Mouse (Mus musculus) forebrain, embryonic 15.5 days (tissue): ENCODE measurements around the gene Camk2g. TPM values are rescaled to one million over a fixed set of nuclear protein-coding genes. Genes with fewer than 3 reads are reported as not detected.

Experiments
- ATAC-seq: fragments of 200-750 bp; cut with Nextera tagmentation; replicated peaks from 2 replicates; pipeline ENCODE4 v1.8.0; 2017; ENCODE audit warnings: mild to moderate bottlenecking, moderate TSS enrichment, moderate library complexity
- H3K27ac ChIP-seq: fragments of 300-500 bp; sonication (generic); replicated peaks from 2 replicates; pipeline ENCODE4 v1.5.1; 2015; ENCODE audit warnings: mild to moderate bottlenecking, inconsistent platforms
- H3K27me3 ChIP-seq: fragments of 300-500 bp; sonication (generic); 2 replicates; pipeline ENCODE4 v1.6.1; 2015; ENCODE audit warnings: inconsistent platforms
- H3K36me3 ChIP-seq: fragments of 300-500 bp; sonication (generic); 2 replicates; pipeline ENCODE4 v1.6.1; 2015; ENCODE audit warnings: mild to moderate bottlenecking, inconsistent platforms
- H3K4me1 ChIP-seq: fragments of 300-500 bp; sonication (generic); 2 replicates; pipeline ENCODE4 v1.6.1; 2015; ENCODE audit warnings: inconsistent platforms
- H3K4me2 ChIP-seq: fragments of 300-500 bp; sonication (generic); replicated peaks from 2 replicates; pipeline ENCODE4 v1.6.1; 2015; ENCODE audit warnings: mild to moderate bottlenecking, inconsistent platforms
- H3K4me3 ChIP-seq: fragments of 300-500 bp; sonication (generic); 2 replicates; pipeline ENCODE4 v1.5.1; 2015; ENCODE audit warnings: mild to moderate bottlenecking, inconsistent platforms
- H3K9ac ChIP-seq: fragments of 300-500 bp; sonication (generic); replicated peaks from 2 replicates; pipeline ENCODE4 v1.6.1; 2015; ENCODE audit warnings: mild to moderate bottlenecking, inconsistent platforms
- H3K9me3 ChIP-seq: fragments of 300-500 bp; sonication (generic); 2 replicates; pipeline ENCODE4 v1.6.1; 2016; ENCODE audit warnings: inconsistent platforms
- WGBS: fragments of 180-500 bp; shearing (Covaris S2); methylation state at CpG from one replicate; pipeline ENCODE4 v1.1.7; 2015; ENCODE audit warnings: mixed read lengths; 5-methylcytosine and 5-hydroxymethylcytosine counted together
- polyA plus RNA-seq: library from polyadenylated mRNA; unstranded; fragments of >200 nt; fragmentation: Nextera tagmentation; extraction: Ambion mirVana; gene quantifications from 2 replicates; pipeline ENCODE4 v1.2.1, GENCODE M21; 2015

Gene Camk2g
- polyA plus RNA-seq, 1 experiment from 2014 or later = 95.6 TPM

DNA sequence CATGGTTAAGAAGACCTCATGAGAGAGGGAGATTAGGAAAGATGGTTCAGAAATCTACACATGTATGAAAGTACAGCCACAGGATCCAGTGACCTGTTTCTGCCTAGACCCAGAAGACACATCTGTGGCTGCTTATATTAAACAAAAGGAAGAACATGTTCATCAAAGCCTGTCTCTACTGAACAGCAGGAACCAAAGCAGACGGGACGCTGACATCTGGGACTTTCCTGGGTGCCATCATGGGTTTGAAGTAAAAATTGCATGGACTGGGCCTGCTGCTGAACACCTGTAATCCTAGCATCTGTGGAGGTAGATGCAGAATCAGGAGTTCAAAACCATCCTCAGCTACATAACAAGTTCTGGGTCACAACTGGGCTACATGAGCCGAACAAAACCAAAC lies 34.6 kb upstream of the Camk2g start:
- Histone ChIP-seq H3K9me3 (no peaks in the 10 kb centered on the region), H3K27ac (no peak overlapping the region), H3K4me2 (no peak overlapping the region), H3K4me1 (no peaks in the 10 kb centered on the region), H3K9ac (no peak overlapping the region), H3K4me3 (no peak overlapping the region), H3K27me3 (no peaks in the 10 kb centered on the region), H3K36me3 (no peaks in the 10 kb centered on the region)
- ATAC-seq = no peak
- 81% methylated on average over 3 of the region's 3 CpGs for WGBS

- Histone ChIP-seq H3K4me3 (no peak overlapping the region), H3K9ac (no peak overlapping the region), H3K4me1 (no peaks in the 10 kb centered on the region), H3K27me3 (no peaks in the 10 kb centered on the region), H3K27ac (no peak overlapping the region), H3K4me2 (no peak overlapping the region), H3K36me3 (no peaks in the 10 kb centered on the region), H3K9me3 (no peaks in the 10 kb centered on the region)
- ATAC-seq = no peak
- WGBS = 90% methylated on average over 5 of the region's 5 CpGs
Observed at GRCm38 (mm10) chr14:20827491-20827890, 33.6 kb upstream of the Camk2g start.

GRCm38 (mm10) chr14:20827061-20827460 lies 33.2 kb upstream of the Camk2g start:
- Histone ChIP-seq H3K36me3 (no peaks in the 10 kb centered on the region), H3K4me3 (no peak overlapping the region), H3K4me2 (no peak overlapping the region), H3K27ac (no peak overlapping the region), H3K9me3 (no peaks in the 10 kb centered on the region), H3K9ac (no peak overlapping the region), H3K4me1 (no peaks in the 10 kb centered on the region), H3K27me3 (no peaks in the 10 kb centered on the region)
- 89% methylated on average over 8 of the region's 8 CpGs for WGBS
- no peak for ATAC-seq

DNA sequence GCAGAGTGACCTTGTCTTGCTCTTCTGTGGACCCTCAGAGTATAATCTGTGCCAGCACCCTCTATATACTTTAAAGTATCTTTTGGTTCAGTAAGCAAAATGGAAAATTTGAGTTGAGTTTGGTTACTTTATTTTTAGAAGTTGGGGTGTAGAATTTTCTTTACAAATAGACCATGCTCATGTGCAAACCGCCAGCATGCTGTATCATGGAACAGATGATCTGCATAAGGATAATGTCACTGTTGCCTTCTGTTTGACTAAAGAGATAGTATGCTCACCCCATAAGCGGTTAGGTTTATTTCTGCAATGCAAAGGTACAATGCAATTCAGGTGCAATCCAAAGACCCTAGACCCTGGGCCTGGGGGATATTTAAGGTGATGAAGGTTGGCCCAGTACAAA lies 31.6 kb upstream of the Camk2g start:
- Histone ChIP-seq H3K4me3 (no peak overlapping the region), H3K27ac (no peak overlapping the region), H3K9me3 (no peaks in the 10 kb centered on the region), H3K9ac (no peak overlapping the region), H3K4me2 (no peak overlapping the region), H3K4me1 (no peaks in the 10 kb centered on the region), H3K27me3 (no peaks in the 10 kb centered on the region), H3K36me3 (no peaks in the 10 kb centered on the region)
- no peak for ATAC-seq
- WGBS = 81% methylated on average over 2 of the region's 2 CpGs

DNA sequence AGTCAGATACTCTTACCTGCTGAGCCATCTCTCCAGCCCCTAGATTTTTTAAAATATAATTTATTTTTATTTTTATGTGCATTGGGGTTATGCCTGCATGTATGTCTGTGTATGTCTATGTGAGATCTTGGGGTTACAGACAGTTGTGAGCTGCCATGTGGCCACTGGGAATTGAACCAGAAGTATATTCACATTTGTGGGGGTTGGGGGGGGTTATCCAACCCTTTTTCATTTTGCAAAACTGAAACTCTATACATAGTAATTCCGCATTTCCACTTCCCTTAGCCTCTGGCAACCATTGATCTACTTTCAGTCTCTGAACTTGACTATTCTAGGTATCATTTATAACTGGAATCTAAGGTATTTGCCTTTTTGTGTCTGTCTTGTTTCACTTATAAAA lies 30.6 kb upstream of the Camk2g start:
- Histone ChIP-seq H3K27ac (no peak overlapping the region), H3K9me3 (no peaks in the 10 kb centered on the region), H3K4me1 (no peaks in the 10 kb centered on the region), H3K4me2 (no peak overlapping the region), H3K27me3 (no peaks in the 10 kb centered on the region), H3K36me3 (no peaks in the 10 kb centered on the region), H3K9ac (no peak overlapping the region), H3K4me3 (no peak overlapping the region)
- 89% methylated on average over 1 of the region's 1 CpGs for WGBS
- ATAC-seq = no peak

DNA sequence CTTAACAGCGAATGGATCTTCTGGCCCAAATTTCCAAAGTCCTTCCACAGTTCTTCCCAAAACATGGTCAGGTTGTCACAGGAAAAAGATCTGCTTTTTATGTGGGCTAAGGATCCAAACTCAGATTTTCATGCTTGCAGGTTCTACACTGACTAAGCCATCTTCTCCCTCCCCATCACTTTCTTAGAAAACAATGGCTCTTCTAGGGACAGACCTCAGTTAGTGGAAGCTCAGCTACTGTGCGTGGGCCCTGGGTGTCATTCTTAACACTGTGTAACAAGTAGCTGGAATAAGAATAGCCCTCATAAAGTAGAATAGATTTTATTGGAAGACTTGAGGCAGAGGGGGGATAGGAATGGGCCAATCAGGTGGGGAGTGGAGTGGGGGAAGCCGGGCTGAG lies 21.6 kb upstream of the Camk2g start:
- H3K9ac ChIP-seq = no peak overlapping the region
- no peaks in the 10 kb centered on the region for H3K36me3 ChIP-seq
- no peak overlapping the region for H3K4me3 ChIP-seq
- H3K4me1 ChIP-seq = no peaks in the 10 kb centered on the region
- H3K27ac ChIP-seq = no peak overlapping the region
- H3K9me3 ChIP-seq = no peaks in the 10 kb centered on the region; the same call in 1 of the 2 replicates
- WGBS = 91% methylated on average over 3 of the region's 3 CpGs
- ATAC-seq = no peak
- H3K4me2 ChIP-seq = no peak overlapping the region
- no peaks in the 10 kb centered on the region for H3K27me3 ChIP-seq

- Histone ChIP-seq H3K4me2 (no peak overlapping the region), H3K9ac (no peak overlapping the region), H3K36me3 (no peaks in the 10 kb centered on the region), H3K27me3 (no peaks in the 10 kb centered on the region), H3K9me3 (no peaks in the 10 kb centered on the region; the same call in 1 of the 2 replicates), H3K4me3 (no peak overlapping the region), H3K27ac (no peak overlapping the region), H3K4me1 (no peaks in the 10 kb centered on the region)
- WGBS = 67% methylated on average over 7 of the region's 7 CpGs
- no peak for ATAC-seq
Observed at GRCm38 (mm10) chr14:20811779-20812406, 18.0 kb upstream of the Camk2g start.

DNA sequence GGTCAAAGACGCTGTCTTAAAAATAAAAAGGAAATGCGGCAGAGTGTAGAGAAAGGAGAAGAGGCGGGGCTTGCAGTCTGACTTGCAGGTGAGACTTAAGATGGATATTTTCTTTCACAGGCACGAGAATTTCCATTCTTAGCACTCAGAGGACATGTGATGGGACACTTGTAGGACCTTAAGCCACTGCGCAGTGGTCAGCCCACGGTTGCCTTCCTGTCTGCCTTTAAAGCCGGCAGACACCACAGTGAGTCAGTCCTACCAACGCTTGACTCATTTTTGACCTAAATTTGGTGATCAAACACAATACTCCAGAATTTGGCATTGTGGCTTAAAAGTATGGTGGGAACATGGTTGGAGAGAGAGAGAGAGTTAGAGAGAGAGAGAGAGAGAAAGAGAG lies 17.3 kb upstream of the Camk2g start:
- Histone ChIP-seq H3K27ac (no peak overlapping the region), H3K36me3 (no peaks in the 10 kb centered on the region), H3K9ac (no peak overlapping the region), H3K9me3 (no peaks in the 10 kb centered on the region), H3K4me2 (no peak overlapping the region), H3K27me3 (no peaks in the 10 kb centered on the region), H3K4me1 (no peaks in the 10 kb centered on the region), H3K4me3 (no peak overlapping the region)
- 89% methylated on average over 8 of the region's 8 CpGs for WGBS
- no peak for ATAC-seq

DNA sequence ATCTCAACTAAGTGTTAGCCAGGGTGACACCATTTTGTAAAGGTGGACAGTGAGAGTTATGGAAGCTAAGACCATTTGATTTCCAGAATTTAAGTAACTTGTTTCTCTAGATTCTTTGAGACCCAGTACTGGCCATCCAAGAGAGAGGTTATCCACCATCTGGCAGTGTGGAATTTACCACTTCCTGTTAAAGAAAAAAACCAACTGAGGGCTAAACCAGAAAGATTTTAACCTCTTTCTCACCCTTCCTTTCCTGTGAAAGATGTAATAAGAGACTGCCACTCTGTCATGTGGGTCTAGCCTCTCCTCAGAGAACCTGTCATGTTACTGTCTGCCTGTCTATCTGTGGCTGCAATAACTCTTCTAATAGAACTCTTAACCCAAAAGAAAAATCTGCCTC lies 15.9 kb upstream of the Camk2g start:
- H3K9ac ChIP-seq = no peak overlapping the region
- H3K27ac ChIP-seq = no peak overlapping the region
- H3K4me1 ChIP-seq = peaks cover 7% of the 10 kb centered on the region
- H3K4me3 ChIP-seq = no peak overlapping the region
- no peaks in the 10 kb centered on the region for H3K9me3 ChIP-seq
- no peaks in the 10 kb centered on the region for H3K36me3 ChIP-seq
- no peak overlapping the region for H3K4me2 ChIP-seq
- no peaks in the 10 kb centered on the region for H3K27me3 ChIP-seq
- no peak for ATAC-seq

DNA sequence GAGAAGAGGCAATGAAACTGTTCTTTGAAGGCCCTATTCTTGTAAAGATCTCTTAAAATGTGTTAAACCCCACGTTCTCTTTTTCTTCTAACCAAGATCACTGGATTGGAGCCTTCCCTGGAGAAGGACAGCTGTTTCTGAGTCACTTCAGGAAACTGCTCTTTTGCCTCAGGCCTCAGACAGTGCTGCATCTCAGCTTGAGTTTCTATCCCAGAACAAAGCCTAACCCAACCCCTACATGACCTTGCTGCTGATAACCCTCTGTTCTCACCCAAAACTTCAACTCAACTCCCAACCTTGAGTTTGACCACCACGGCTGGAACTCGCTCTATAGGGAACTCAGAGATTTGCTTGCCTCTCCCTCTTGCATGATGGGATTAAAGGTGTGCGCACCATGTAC lies 15.5 kb upstream of the Camk2g start:
- WGBS = 78% methylated on average over 4 of the region's 4 CpGs
- no peaks in the 10 kb centered on the region for H3K9me3 ChIP-seq
- H3K27me3 ChIP-seq = no peaks in the 10 kb centered on the region
- H3K4me2 ChIP-seq = no peak overlapping the region
- no peak for ATAC-seq
- H3K36me3 ChIP-seq = no peaks in the 10 kb centered on the region
- no peak overlapping the region for H3K4me3 ChIP-seq
- peaks cover 7% of the 10 kb centered on the region for H3K4me1 ChIP-seq
- H3K27ac ChIP-seq = no peak overlapping the region
- no peak overlapping the region for H3K9ac ChIP-seq

- no peaks in the 10 kb centered on the region for H3K9me3 ChIP-seq
- H3K27me3 ChIP-seq = no peaks in the 10 kb centered on the region
- H3K4me1 ChIP-seq = peaks cover 7% of the 10 kb centered on the region
- H3K36me3 ChIP-seq = no peaks in the 10 kb centered on the region
- 73% methylated on average over 14 of the region's 14 CpGs for WGBS
- H3K4me2 ChIP-seq = no peak overlapping the region
- no peak overlapping the region for H3K4me3 ChIP-seq
- no peak overlapping the region for H3K9ac ChIP-seq
- no peak overlapping the region for H3K27ac ChIP-seq
- no peak for ATAC-seq
Observed at GRCm38 (mm10) chr14:20806116-20806840, 12.4 kb upstream of the Camk2g start.

- H3K4me3 ChIP-seq = no peak overlapping the region
- no peak overlapping the region for H3K4me2 ChIP-seq
- no peaks in the 10 kb centered on the region for H3K36me3 ChIP-seq
- 42% methylated on average over 9 of the region's 9 CpGs for WGBS
- H3K4me1 ChIP-seq = peaks cover 7% of the 10 kb centered on the region
- H3K27ac ChIP-seq = 0 out of 2 replicates have a peak overlapping the region, but pooled peaks have one; percentile 27
- no peaks in the 10 kb centered on the region for H3K27me3 ChIP-seq
- ATAC-seq = peak; percentile 76
- H3K9ac ChIP-seq = no peak overlapping the region
- no peaks in the 10 kb centered on the region for H3K9me3 ChIP-seq
Observed at GRCm38 (mm10) chr14:20804964-20805672, 11.2 kb upstream of the Camk2g start.
